Mouse (Mus musculus) brain, embryonic 14.5 days (tissue): ENCODE data around the gene Asna1.

Source experiments
- CTCF ChIP-seq: fragments of 200-500 bp; IDR thresholded peaks from 2 replicates; pipeline ENCODE4 v1.5.1; 2012; ENCODE audit warnings: inconsistent platforms, mild to moderate bottlenecking, moderate library complexity, borderline replicate concordance; ENCODE audit not compliant: insufficient read depth, insufficient read length; ENCODE audit errors: extremely low read depth
- POLR2A ChIP-seq: fragments of 200-500 bp; IDR thresholded peaks from 2 replicates; pipeline ENCODE4 v1.6.1; 2012; ENCODE audit warnings: mild to moderate bottlenecking, inconsistent platforms, borderline replicate concordance; ENCODE audit not compliant: poor library complexity, insufficient read depth, insufficient read length, severe bottlenecking; ENCODE audit errors: extremely low read depth

DNA sequence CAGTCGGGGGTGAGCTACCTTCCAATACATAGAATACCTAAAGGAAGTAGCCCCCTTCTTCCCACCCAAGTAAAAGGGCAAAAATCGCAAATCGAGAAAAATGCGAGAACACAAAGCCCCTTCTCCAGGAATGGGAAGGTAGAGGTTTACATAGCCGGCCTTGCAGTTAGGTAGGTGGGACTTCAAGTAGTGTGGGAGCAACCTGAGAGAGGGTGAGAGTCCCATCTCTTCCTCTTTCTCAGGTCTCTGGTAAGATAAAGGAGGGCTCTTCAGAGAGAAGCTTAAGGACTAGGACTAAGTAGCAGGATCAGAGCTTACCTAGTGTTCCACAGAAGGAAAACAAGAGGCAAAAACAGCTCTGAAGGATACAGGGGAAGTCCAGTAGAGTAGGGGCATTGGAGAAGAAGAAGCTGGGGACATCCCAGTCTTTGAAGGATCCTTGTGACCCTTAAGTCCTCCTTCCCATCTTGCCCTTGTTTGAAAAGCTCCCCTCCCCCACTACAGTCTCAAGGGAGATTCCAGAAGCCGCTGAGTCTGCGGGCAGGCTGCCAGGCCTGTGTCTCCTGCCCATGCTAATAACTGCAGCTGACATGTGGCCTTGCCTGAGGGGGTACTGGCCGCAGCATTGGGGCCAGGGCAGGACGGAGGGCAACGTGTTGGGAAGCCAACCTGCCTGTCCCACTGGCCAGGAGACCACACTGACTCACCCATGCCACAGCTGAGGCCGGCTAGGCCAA is 44.3 kb downstream of the Asna1 start:
- TF ChIP-seq CTCF = no peak
- TF ChIP-seq POLR2A = no peak
